Mouse (Mus musculus): ENCODE measurements around the gene Pgrmc2. TPM values are rescaled to one million over a fixed set of nuclear protein-coding genes. Genes with fewer than 3 reads are reported as not detected.

The Pgrmc2 gene
- polyA plus RNA-seq, 1 experiment from 2014 or later = 17.1 TPM

DNA sequence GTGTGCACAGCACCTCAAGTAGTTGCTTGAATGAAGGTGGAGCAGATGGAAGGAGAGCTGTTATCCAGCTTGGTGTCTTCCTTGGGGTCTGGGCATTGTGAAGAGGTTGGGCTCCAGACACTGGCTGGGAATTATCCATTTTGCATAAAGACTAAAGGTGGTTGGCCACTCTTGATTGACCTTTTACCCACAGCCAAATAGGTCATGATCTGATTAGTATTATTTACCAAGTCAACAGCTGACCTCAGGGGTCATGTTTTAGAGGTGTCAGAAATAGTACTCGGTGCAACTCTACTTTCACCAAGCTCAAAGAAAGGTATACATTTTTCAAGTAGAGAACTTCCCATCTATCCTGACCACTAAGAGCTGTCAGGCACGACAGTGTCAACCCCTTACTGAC is 17.5 kb downstream of the Pgrmc2 start:
- H3K27ac ChIP-seq (replicated peaks) = no peak overlapping the region
- 77% methylated on average over 2 of the region's 2 CpGs for WGBS (ENCODE audit: insufficient replicate concordance)
- no peak overlapping the region for H3K4me2 ChIP-seq
- no peak for ATAC-seq (ENCODE audit: insufficient read depth)
- no peaks in the 10 kb centered on the region; the same call in 1 of the 2 replicates for H3K4me1 ChIP-seq (replicated peaks)
- H3K36me3 ChIP-seq (replicated peaks) = peaks cover 28% of the 10 kb centered on the region
- no peak overlapping the region for H3K4me3 ChIP-seq (replicated peaks)
- H3K9ac ChIP-seq = no peak overlapping the region
- H3K9me3 ChIP-seq (replicated peaks) = no peaks in the 10 kb centered on the region
- H3K27me3 ChIP-seq = no peaks in the 10 kb centered on the region

GRCm38 (mm10) chr3:41062758-41063157 is 20.1 kb downstream of the Pgrmc2 start:
- H3K36me3 ChIP-seq (replicated peaks) = peaks cover 12% of the 10 kb centered on the region
- no peak overlapping the region for H3K4me2 ChIP-seq
- ATAC-seq (ENCODE audit: insufficient read depth) = no peak
- no peak overlapping the region for H3K4me3 ChIP-seq (replicated peaks)
- no peak overlapping the region for H3K9ac ChIP-seq
- H3K27me3 ChIP-seq = no peaks in the 10 kb centered on the region
- H3K9me3 ChIP-seq (replicated peaks) = no peaks in the 10 kb centered on the region
- H3K27ac ChIP-seq (replicated peaks) = no peak overlapping the region
- 75% methylated on average over 2 of the region's 2 CpGs for WGBS (ENCODE audit: insufficient replicate concordance)
- no peaks in the 10 kb centered on the region; the same call in 1 of the 2 replicates for H3K4me1 ChIP-seq (replicated peaks)

- no peak for ATAC-seq (ENCODE audit: insufficient read depth)
- Histone ChIP-seq H3K9me3 (replicated peaks) (no peaks in the 10 kb centered on the region), H3K4me3 (replicated peaks) (no peak overlapping the region), H3K4me2 (no peak overlapping the region), H3K27me3 (no peaks in the 10 kb centered on the region), H3K36me3 (replicated peaks) (peaks cover 4% of the 10 kb centered on the region), H3K4me1 (replicated peaks) (no peaks in the 10 kb centered on the region; the same call in 1 of the 2 replicates), H3K9ac (no peak overlapping the region), H3K27ac (replicated peaks) (no peak overlapping the region)
- 48% methylated on average over 3 of the region's 3 CpGs for WGBS (ENCODE audit: insufficient replicate concordance)
Measured at GRCm38 (mm10) chr3:41061831-41062565, 20.8 kb downstream of the Pgrmc2 start.

DNA sequence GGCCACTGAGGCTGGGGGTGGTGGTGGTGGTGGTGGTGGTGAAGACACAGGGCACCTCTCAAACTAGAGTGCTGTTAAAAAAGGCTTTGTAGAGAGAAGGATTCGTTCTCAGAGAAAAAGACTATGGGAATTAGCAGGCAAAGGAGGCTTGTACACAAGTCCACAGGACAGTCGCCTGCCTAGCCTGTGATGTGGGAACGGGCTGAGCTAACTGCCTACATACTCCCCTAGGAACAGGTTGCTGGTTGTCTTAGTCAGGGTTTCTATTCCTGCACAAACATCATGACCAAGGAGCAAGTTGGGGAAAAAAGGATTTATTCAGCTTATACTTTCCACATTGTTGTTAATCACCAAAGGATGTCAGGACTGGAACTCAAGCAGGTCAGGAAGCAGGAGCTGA is 23.6 kb downstream of the Pgrmc2 start:
- Histone ChIP-seq H3K9ac (no peak overlapping the region), H3K27ac (replicated peaks) (no peak overlapping the region), H3K27me3 (no peaks in the 10 kb centered on the region), H3K36me3 (replicated peaks) (no peaks in the 10 kb centered on the region), H3K4me1 (replicated peaks) (no peaks in the 10 kb centered on the region), H3K9me3 (replicated peaks) (no peaks in the 10 kb centered on the region), H3K4me3 (replicated peaks) (no peak overlapping the region), H3K4me2 (no peak overlapping the region)
- no peak for ATAC-seq (ENCODE audit: insufficient read depth)
- 74% methylated on average over 3 of the region's 3 CpGs for WGBS (ENCODE audit: insufficient replicate concordance)

DNA sequence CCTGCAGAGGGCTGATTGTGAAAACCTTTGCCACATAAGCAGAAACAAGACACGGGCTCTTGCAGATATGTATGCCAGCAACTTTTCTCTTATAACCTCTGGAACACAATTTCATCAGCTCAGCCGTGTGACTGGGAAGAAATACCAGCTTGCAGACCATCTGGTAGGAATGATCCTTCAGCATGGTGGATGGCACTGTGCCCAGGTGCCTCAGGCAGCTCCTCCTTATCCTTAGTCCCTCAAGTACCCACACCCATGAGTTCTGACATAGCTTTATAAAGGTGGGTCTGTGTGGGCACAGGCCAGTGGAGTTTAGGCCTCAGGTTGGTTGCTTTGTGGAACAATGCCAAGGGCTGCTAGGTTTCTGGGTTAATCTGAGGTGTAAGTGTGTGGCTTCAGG is 24.5 kb downstream of the Pgrmc2 start:
- H3K4me1 ChIP-seq (replicated peaks) = no peaks in the 10 kb centered on the region
- no peaks in the 10 kb centered on the region for H3K36me3 ChIP-seq (replicated peaks)
- no peak overlapping the region for H3K4me3 ChIP-seq (replicated peaks)
- no peak overlapping the region for H3K27ac ChIP-seq (replicated peaks)
- ATAC-seq (ENCODE audit: insufficient read depth) = no peak
- H3K9me3 ChIP-seq (replicated peaks) = no peaks in the 10 kb centered on the region
- 49% methylated on average over 2 of the region's 2 CpGs for WGBS (ENCODE audit: insufficient replicate concordance)
- H3K27me3 ChIP-seq = no peaks in the 10 kb centered on the region
- no peak overlapping the region for H3K4me2 ChIP-seq
- H3K9ac ChIP-seq = no peak overlapping the region

GRCm38 (mm10) chr3:41053334-41053733 is 29.5 kb downstream of the Pgrmc2 start:
- Histone ChIP-seq H3K27me3 (no peaks in the 10 kb centered on the region), H3K4me3 (replicated peaks) (no peak overlapping the region), H3K9me3 (replicated peaks) (no peaks in the 10 kb centered on the region), H3K4me2 (no peak overlapping the region), H3K36me3 (replicated peaks) (no peaks in the 10 kb centered on the region), H3K27ac (replicated peaks) (no peak overlapping the region), H3K9ac (no peak overlapping the region), H3K4me1 (replicated peaks) (no peaks in the 10 kb centered on the region)
- 53% methylated on average over 3 of the region's 3 CpGs for WGBS (ENCODE audit: insufficient replicate concordance)
- no peak for ATAC-seq (ENCODE audit: insufficient read depth)

GRCm38 (mm10) chr3:41047838-41048237 is 35.0 kb downstream of the Pgrmc2 start:
- H3K4me2 ChIP-seq = no peak overlapping the region
- ATAC-seq (ENCODE audit: insufficient read depth) = no peak
- H3K4me3 ChIP-seq (replicated peaks) = no peak overlapping the region
- no peaks in the 10 kb centered on the region for H3K9me3 ChIP-seq (replicated peaks)
- H3K36me3 ChIP-seq (replicated peaks) = no peaks in the 10 kb centered on the region
- WGBS (ENCODE audit: insufficient replicate concordance) = 62% methylated on average over 6 of the region's 6 CpGs
- H3K4me1 ChIP-seq (replicated peaks) = no peaks in the 10 kb centered on the region
- no peaks in the 10 kb centered on the region for H3K27me3 ChIP-seq
- H3K27ac ChIP-seq (replicated peaks) = no peak overlapping the region
- H3K9ac ChIP-seq = no peak overlapping the region

GRCm38 (mm10) chr3:41043756-41044354 is 39.0 kb downstream of the Pgrmc2 start:
- Histone ChIP-seq H3K9me3 (replicated peaks) (no peaks in the 10 kb centered on the region), H3K4me3 (replicated peaks) (no peak overlapping the region), H3K9ac (no peak overlapping the region), H3K4me2 (no peak overlapping the region), H3K36me3 (replicated peaks) (no peaks in the 10 kb centered on the region), H3K27ac (replicated peaks) (no peak overlapping the region), H3K4me1 (replicated peaks) (no peaks in the 10 kb centered on the region), H3K27me3 (no peaks in the 10 kb centered on the region)
- ATAC-seq (ENCODE audit: insufficient read depth) = 0 out of 2 replicates have a peak, but pooled peaks have one; percentile 18
- WGBS (ENCODE audit: insufficient replicate concordance) = 36% methylated on average over 11 of the region's 11 CpGs

DNA sequence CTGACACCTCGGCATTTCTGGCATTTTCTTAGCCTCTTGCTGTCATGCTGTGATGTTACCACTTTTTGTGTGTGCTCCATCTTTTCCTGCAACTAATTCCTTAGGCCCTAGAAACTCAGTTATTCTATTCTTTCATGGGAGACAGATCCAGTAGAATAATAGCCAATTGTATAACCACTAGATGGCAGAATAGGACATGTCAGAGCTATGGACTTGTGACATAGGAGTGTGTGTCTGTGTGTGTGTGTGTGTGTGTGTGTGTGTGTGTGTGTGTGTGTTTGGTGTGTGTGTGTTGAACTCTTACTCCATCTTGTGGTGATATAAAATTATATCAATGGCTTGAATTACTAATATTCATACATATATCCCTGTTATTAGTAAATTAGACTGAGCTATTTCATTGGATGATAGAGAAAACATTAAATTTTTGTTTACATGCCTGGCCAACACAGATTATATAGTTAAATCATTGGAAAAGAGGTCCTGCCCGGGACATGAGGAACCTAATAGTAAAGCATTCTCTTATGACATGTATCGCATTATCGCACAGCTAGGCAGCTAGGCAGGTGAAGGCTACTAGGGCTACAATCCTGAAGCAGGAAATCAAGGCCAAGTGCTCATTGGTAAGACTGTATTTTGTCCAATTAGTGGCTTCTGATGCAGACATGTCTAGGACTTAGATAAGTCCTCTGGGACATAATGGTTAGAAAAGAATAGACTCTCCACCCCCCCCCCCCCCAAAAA is 40.5 kb downstream of the Pgrmc2 start:
- H3K4me1 ChIP-seq (replicated peaks) = no peaks in the 10 kb centered on the region
- WGBS (ENCODE audit: insufficient replicate concordance) = 59% methylated on average over 4 of the region's 4 CpGs
- no peaks in the 10 kb centered on the region for H3K36me3 ChIP-seq (replicated peaks)
- H3K9me3 ChIP-seq (replicated peaks) = no peaks in the 10 kb centered on the region
- no peak overlapping the region for H3K9ac ChIP-seq
- no peaks in the 10 kb centered on the region for H3K27me3 ChIP-seq
- H3K27ac ChIP-seq (replicated peaks) = no peak overlapping the region
- no peak overlapping the region for H3K4me3 ChIP-seq (replicated peaks)
- no peak overlapping the region for H3K4me2 ChIP-seq
- ATAC-seq (ENCODE audit: insufficient read depth) = no peak

DNA sequence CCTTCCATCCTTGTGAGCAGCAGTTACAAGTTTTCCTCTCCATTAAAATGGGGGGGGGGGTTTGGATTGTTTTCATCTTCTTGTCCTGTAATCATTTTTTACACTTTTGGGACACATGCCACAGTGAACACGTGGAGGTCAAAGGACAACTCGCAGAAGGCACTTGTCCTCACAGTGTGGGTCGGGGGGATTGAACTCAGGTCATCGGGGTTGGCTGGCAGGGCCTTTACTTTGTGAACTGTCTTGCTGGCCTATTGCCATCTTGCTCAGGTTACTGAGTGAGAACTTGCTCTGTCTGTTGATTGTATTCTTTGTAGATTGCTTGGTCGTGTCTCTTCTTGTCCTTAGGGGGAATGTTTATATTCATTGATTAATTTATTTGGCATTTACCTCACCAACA is 41.6 kb downstream of the Pgrmc2 start:
- Histone ChIP-seq H3K27me3 (no peaks in the 10 kb centered on the region), H3K9me3 (replicated peaks) (no peaks in the 10 kb centered on the region), H3K27ac (replicated peaks) (no peak overlapping the region), H3K36me3 (replicated peaks) (no peaks in the 10 kb centered on the region), H3K4me3 (replicated peaks) (no peak overlapping the region), H3K4me1 (replicated peaks) (no peaks in the 10 kb centered on the region), H3K4me2 (no peak overlapping the region), H3K9ac (no peak overlapping the region)
- ATAC-seq (ENCODE audit: insufficient read depth) = no peak
- 61% methylated on average over 5 of the region's 5 CpGs for WGBS (ENCODE audit: insufficient replicate concordance)

DNA sequence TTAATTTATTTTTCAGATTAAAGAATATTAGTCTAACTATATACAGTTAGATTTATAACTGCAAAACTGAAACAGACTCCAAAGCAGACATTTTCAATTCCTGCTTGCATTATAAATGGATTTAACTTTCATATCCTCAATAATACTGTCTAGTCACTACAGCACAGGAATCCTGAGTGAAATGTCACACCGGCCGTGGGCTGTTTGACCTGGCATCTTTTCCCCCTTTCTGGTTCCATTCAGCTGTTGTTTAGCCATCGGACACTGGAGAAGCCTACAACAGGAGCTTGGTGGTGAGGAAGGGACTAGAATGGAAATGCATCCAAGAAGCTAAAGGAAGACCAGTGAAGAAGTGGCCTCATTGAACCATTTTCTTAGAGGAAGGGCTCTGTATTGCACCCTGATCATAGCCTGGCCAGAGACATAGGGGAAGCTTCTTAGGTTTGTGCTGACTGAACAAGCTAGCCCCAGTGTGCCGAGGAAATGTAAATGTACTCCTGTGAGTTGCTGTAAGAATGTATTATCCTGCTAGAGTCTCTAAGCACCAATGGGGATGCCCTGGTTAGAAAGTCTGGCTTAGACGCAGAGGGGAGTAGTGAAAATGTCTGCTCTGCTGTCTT is 44.4 kb downstream of the Pgrmc2 start:
- no peaks in the 10 kb centered on the region for H3K27me3 ChIP-seq
- no peaks in the 10 kb centered on the region for H3K36me3 ChIP-seq (replicated peaks)
- 61% methylated on average over 5 of the region's 5 CpGs for WGBS (ENCODE audit: insufficient replicate concordance)
- no peak overlapping the region for H3K9ac ChIP-seq
- no peaks in the 10 kb centered on the region for H3K4me1 ChIP-seq (replicated peaks)
- no peak overlapping the region for H3K4me3 ChIP-seq (replicated peaks)
- H3K9me3 ChIP-seq (replicated peaks) = no peaks in the 10 kb centered on the region
- no peak for ATAC-seq (ENCODE audit: insufficient read depth)
- no peak overlapping the region for H3K4me2 ChIP-seq
- H3K27ac ChIP-seq (replicated peaks) = no peak overlapping the region
